Mouse (Mus musculus) adrenal gland, adult 2 months (tissue): ENCODE measurements around the gene Ier3. TPM values are rescaled to one million over a fixed set of nuclear protein-coding genes. Genes with fewer than 3 reads are reported as not detected.
"Not testable (repeated sequence)": the region's sequence is repeated elsewhere in the genome, so short reads cannot be mapped to it uniquely, and the experiment has no call there.

ENCODE experiments used
- DNase-seq: peaks from one replicate; pipeline ENCODE4 v3.0.0; 2021
- polyA plus RNA-seq: library from polyadenylated mRNA; depleted of rRNA; stranded (reverse); fragments of >200 nt; gene quantifications from 2 replicates; pipeline ENCODE4 v1.2.3, GENCODE M21; 2012
- total RNA-seq, 2 experiments: library from RNA; stranded (reverse); gene quantifications; 2 replicates each; pipeline ENCODE4 v1.2.3; 2021

Gene Ier3
- total and polyA plus RNA-seq, 3 experiments, result 9.6 to 17.1 (median 13.8) TPM

- peak; percentile 81 for DNase-seq
These were observed 14.9 kb downstream of the Ier3 start for GRCm38 (mm10) chr17:35836178-35836965.

- DNase-seq, result peak; percentile 90
These were observed 15.5 kb downstream of the Ier3 start for GRCm38 (mm10) chr17:35836991-35837422.

- peak; percentile 64 for DNase-seq
These were observed 16.0 kb downstream of the Ier3 start for GRCm38 (mm10) chr17:35837487-35837886.

GRCm38 (mm10) chr17:35838122-35838544 is 16.6 kb downstream of the Ier3 start, which contains the start of gene Tubb5:
Gene Tubb5, minus strand, starts transcription at chr17:35838306.
- DNase-seq, result peak; percentile 97

GRCm38 (mm10) chr17:35838570-35838969 is 17.1 kb downstream of the Ier3 start:
- no peak for DNase-seq

GRCm38 (mm10) chr17:35839002-35839401 is 17.5 kb downstream of the Ier3 start:
- DNase-seq, result not testable (repeated sequence)

GRCm38 (mm10) chr17:35840561-35840960 is 19.1 kb downstream of the Ier3 start:
- DNase-seq, result no peak

- DNase-seq, result peak; percentile 99
These were observed 19.8 kb downstream of the Ier3 start, which contains the start of gene Mdc1 for GRCm38 (mm10) chr17:35841076-35841950. Gene Mdc1, plus strand, starts transcription at chr17:35841515.

- DNase-seq, result no peak
These were observed 20.5 kb downstream of the Ier3 start for GRCm38 (mm10) chr17:35842006-35842405.

GRCm38 (mm10) chr17:35843514-35843913 is 22.0 kb downstream of the Ier3 start:
- no peak for DNase-seq

GRCm38 (mm10) chr17:35848112-35848511 is 26.6 kb downstream of the Ier3 start:
- no peak for DNase-seq

- DNase-seq, result no peak
These were observed 29.5 kb downstream of the Ier3 start for GRCm38 (mm10) chr17:35850974-35851373.

GRCm38 (mm10) chr17:35859371-35859770 is 37.9 kb downstream of the Ier3 start:
- no peak for DNase-seq

- no peak for DNase-seq
These were observed 38.4 kb downstream of the Ier3 start for GRCm38 (mm10) chr17:35859835-35860234.

- no peak for DNase-seq
These were observed 39.3 kb downstream of the Ier3 start for GRCm38 (mm10) chr17:35860831-35861197.

- peak; percentile 95 for DNase-seq
These were observed 39.8 kb downstream of the Ier3 start, which contains the start of gene Nrm for GRCm38 (mm10) chr17:35861198-35861857. Gene Nrm, plus strand, starts transcription at chr17:35861318.

- DNase-seq, result no peak
These were observed 43.4 kb downstream of the Ier3 start for GRCm38 (mm10) chr17:35864832-35865353.

- DNase-seq, result peak; percentile 85
These were observed 44.2 kb downstream of the Ier3 start, which contains the start of gene Ppp1r18 for GRCm38 (mm10) chr17:35865481-35866280. Gene Ppp1r18, plus strand, starts transcription at chr17:35865593.

GRCm38 (mm10) chr17:35866281-35866831 is 44.9 kb downstream of the Ier3 start:
- peak; percentile 87 for DNase-seq
